Mouse (Mus musculus): Measurements from ENCODE around the gene Slc4a4. TPM values are rescaled to one million over a fixed set of nuclear protein-coding genes. Genes with fewer than 3 reads are reported as not detected.

Slc4a4 gene
- total RNA-seq, 2 experiments from 2014 or later = not detected

DNA sequence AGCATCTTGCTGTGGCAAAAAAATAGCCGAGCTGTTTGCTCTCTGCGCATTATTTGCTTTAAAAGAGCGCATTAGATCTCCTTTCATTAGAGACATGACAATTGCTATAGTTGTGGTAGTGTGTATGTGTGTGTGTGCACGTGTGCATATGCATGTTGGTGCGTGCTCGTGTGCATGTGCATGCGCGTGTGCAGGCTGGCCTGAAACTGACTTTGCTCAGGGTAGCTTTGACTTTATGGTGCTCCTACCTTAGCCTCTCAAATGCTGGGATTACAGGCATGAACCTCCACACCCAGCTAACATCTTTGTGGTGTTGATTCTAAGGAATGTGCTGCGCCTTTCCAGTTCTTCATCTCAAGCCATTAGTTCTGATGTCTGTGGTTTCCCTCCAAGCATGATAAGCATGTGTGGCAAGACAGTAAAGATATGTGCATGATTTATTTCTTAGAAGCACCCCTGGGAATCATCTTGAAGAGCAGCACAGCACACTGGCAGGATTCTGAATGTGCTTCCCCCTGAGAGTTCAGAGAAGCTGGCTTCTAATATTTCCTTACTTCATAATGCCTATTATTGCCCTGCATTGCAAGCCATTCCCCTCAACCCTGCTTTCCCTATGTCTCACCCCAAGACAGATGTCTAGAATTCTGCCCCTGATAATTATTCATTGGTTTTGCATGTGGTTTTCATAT lies 373.3 kb downstream of the Slc4a4 start:
- ATAC-seq (replicated peaks; ENCODE audit: poor library complexity) = no peak

DNA sequence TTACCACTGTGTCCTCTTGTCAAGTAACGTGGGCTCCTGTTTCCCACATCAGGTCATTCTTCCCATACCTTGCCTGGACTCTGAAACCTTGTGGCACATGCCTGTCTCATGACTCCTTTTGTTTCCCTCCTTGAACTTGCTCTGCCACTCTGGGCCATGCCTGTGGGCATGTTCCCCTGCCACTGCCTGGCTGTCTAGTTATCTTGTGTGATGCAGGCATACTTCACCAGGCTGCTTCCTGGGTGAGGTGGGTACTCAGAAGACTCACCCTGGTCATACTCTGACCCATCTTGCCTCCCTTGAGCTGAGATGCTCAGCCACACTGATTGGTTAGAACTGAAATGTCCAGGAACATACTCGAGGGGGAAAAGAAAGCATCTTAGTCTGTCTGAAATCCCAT lies 390.4 kb downstream of the Slc4a4 start:
- no peak for ATAC-seq (replicated peaks; ENCODE audit: poor library complexity)

DNA sequence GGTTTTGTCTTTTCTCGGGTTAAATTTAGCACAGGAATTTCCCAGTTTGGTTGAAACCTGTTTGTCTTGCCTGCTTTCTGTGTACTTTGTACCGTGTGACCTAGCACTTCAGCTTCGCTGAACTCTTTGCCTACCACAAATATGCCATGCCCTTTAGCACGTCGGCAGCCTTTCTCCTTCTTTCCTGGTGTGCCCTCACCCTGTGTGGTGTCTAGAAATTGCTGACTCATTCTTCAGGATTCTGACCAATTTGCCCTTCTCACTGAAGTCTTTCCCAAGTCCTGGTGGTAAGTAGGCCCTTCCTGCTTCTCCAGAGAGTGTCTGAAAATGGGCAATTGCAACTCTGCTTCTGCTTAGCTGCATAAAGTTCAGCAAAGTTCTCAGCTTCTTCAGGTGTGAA lies 391.0 kb downstream of the Slc4a4 start:
- ATAC-seq (replicated peaks; ENCODE audit: poor library complexity) = 0 out of 2 replicates have a peak, but pooled peaks have one; percentile 21

DNA sequence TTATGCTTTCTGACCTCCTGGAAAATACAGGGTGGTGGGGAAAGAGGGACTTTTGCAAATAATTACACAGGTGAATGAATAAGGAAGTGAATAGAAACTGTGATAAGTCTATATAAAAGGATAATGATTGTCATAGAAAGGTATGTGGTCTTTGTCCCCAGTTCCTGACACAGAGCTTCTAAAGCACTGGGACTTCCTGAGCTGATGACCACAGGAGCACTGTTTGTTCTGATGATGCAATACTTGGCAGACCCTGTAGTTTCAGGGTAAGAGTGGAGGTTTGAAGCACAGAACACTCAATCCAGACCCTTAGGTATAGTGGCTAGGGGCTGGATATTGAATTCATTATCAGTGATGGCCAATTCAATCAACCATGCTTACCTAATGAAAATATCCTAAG lies 391.7 kb downstream of the Slc4a4 start:
- ATAC-seq (replicated peaks; ENCODE audit: poor library complexity) = peak; percentile 57

DNA sequence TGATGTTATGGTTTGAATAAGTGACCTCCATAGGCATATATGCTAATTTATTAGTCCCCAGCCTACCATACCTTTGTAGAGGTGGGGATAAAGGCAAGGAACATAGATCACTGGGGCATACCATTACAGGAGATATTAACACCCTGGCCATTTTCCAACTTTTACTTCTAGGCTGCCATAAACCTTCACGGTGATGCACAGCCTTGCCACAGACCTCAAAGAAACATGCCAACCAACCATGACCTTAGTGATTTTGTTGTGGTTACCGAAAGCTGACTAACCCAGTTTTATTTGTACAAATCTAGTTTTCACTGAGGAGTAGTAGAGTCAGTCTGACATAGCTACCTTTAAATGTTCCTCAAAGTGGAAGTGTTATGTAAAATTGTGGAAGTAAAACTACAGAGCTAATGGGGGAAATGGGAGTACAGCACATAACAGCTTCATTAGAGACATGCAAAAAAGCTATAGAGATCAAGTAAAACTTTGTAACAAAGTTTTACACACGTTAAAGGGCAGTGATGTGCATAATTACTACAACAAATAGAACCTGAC lies 393.8 kb downstream of the Slc4a4 start:
- ATAC-seq (replicated peaks; ENCODE audit: poor library complexity) = peak; percentile 79

Other genes with a start within 250 kb of the Slc4a4 start
- 77.0 and 80.8 TPM in 2 replicates for gene Grsf1, start 210.6 kb upstream of the Slc4a4 start, total RNA-seq (2015)
- gene Grsf1, start 210.6 kb upstream of the Slc4a4 start, total RNA-seq (2017) = 72.6 and 74.0 TPM in 2 replicates
- 29.4 and 34.6 TPM in 2 replicates for gene Mob1b, start 166.0 kb upstream of the Slc4a4 start, total RNA-seq (2015)
- gene Mob1b, start 166.0 kb upstream of the Slc4a4 start, total RNA-seq (2017) = 8.7 and 9.0 TPM in 2 replicates
- 44.5 and 48.0 TPM in 2 replicates for gene Dck, start 121.8 kb upstream of the Slc4a4 start, total RNA-seq (2015)
- 19.6 and 26.6 TPM in 2 replicates for gene Dck, start 121.8 kb upstream of the Slc4a4 start, total RNA-seq (2017)